Mouse (Mus musculus): ENCODE results near the gene Acsl1.

Gene Acsl1

DNA sequence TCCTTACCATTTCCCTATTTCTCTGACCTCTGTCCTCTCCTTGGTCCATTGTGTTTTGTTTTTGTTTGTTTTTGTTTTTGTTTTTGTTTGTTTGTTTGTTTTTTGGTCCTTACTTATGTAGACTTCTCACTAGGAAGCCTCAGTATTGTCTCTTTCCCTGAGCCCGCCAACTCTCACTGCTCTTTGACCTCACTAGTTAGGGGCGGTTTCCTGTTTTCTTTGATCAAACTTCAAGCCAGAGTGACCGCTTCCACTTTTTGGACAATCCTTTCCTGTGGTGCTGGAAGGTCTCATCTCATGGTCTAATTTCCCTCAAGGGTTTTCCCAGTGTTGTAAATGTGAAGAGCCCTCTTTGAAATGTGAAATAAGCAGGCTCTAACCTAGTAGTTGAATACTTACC lies 33.4 kb downstream of the Acsl1 start:
- no peak for DNase-seq (ENCODE audit: low read depth, low spot score)

DNA sequence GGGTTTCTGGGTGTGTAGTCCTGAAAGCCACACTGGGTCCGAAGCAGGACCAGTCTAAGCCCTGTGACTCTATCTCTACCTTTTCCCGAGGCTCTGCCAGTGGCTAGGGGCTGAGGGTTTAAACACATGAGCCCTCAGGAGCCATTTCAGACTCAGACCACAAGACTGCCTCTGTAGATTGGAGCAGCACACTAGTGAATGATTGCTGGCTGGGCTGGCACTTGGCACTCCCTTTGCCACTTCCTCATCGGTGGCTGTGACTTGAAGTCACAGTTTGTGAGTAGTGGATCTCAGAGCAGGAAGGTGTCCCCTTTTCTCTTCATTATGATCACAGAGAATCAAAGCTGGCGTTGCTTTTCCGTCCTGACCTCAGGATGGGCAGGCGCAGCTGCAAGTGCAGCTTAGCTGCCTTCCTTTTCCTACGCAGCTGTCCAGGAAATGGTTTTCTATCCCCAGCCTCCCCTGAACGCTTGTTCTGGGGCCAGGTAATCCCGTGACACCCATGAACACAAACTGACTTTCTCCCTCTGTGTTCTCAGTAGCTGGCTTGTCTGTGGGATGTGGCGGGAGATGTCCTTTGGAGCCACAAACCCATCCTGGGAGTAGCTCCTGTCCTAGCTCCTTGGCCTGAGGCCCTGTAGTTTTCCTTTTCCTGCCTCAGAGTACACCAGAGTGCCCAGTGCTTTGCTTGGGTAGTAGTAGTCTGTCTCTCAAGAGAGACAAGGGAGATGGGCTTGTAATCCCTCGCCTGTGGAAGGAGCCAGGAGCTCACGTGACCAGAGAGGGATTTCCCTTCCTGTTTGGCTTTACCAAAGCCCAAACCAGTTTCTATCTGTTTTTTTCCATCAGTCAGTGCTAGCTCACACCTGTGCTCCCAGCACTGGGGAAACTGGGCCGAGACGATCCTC lies 37.9 kb downstream of the Acsl1 start:
- DNase-seq (ENCODE audit: low read depth, low spot score), result no peak

DNA sequence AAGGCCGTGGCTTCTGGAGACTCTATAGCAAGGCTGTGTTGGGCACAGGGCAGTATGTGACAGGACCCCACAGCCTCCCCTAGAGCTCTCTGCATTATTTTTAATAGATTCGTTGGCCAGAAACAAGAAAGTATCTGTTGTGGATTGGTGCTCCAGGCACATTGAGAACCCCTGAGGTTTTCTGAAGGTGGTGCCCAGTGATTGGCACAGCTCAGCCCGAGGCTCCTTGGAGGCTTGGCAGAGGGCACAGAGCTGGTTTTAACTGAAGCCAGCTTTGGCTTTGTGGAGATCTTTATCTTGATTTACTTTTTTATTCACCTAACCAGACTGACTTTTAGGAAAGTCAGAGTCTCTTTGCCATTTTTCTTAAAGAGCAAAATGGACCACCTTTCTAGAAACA lies 38.6 kb downstream of the Acsl1 start:
- no peak for DNase-seq (ENCODE audit: low read depth, low spot score)

DNA sequence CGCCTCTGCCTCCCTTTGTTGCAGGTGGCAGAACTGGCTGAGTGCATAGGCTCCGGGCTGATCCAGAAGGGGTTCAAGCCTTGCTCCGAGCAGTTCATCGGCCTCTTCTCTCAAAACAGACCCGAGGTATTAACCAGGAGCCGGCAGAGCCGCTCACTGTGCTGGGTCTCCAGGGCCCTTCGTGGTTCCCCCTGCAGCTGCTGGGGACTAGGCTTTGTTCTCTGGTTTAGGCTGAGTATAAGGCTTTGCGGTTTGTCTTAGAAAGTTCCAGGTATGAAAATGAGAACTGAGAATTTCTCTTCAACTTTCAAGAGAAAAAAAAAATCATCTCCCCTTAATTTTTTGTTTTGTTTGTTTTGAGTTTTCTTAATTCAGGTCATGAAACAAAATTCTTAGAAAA lies 40.5 kb downstream of the Acsl1 start:
- no peak for DNase-seq (ENCODE audit: low read depth, low spot score)

DNA sequence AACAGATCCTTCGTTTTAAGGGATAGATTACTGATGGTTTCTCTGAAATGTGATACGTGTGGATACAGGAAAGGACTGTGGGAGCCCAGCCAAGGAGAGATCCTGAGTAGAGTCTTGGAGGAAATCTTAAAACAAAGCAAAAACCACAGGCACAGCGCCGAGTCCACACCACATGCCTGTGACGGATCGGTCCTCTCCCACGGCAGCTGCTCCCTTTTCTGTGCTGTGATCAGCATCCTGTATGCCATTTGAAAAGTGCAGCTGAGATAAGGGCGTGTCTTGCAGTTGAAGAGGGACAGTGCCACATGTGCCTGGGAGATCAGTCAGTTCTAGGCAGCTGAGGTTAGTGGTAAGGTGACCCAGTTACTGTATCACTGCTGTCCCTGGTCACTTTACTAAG lies 41.7 kb downstream of the Acsl1 start:
- DNase-seq (ENCODE audit: low read depth, low spot score), result no peak

DNA sequence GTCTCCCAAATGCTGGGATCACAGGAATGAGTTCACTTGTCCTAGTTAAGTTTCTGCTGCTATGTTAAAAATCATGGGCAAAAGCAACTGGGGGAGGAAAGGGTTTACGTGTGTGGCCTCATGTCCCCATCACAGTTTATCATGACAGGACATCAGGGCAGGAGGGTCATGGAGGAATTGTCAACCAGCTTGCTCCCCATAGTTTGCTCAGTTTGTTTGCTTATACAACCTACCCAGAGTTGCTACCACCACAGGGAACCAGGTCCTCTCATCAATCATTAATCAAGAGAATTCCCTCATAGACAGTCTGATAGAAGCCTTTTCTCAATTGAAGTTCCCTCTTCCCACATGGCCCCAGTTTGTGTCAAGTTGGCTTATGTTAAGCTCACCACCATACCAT lies 43.2 kb downstream of the Acsl1 start:
- no peak for DNase-seq (ENCODE audit: low read depth, low spot score)

DNA sequence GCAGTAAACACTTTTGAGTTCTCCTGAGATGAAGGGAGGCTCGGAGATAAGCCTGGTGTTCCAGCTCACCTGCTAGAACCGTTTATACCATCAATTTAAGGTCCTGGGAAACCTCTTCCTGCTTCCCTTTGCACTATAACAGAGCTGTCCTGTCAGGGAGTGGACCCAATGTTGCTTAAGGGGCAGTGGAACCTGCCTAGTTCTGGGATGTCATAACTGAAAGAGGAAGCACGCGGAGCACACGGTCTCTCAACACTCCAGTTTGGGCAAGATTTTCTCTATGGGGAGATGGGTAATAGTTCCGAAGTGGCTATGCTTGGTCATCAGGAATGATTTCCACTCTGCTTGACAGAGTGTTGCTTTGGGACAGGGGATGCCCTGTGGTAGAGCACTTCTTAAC lies 49.8 kb downstream of the Acsl1 start:
- DNase-seq (ENCODE audit: low read depth, low spot score), result no peak

DNA sequence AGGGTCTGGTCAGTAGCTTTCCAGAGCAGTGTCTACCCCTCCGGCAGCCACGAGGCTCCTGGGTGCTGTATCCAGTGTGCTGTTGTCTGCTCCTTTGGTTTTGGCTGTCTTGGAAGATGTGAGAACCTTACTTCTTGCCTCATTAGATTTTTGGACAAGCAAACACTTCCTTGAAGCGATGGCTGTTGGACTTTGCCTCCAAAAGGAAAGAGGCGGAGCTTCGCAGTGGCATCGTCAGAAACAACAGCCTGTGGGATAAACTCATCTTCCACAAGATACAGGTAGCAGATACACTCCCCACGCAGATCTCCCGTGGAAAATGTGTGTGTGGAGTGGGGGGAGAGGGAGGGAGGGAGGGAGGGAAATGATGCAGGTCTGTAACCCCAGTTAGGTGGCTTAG lies 55.3 kb downstream of the Acsl1 start:
- no peak for DNase-seq (ENCODE audit: low read depth, low spot score)

DNA sequence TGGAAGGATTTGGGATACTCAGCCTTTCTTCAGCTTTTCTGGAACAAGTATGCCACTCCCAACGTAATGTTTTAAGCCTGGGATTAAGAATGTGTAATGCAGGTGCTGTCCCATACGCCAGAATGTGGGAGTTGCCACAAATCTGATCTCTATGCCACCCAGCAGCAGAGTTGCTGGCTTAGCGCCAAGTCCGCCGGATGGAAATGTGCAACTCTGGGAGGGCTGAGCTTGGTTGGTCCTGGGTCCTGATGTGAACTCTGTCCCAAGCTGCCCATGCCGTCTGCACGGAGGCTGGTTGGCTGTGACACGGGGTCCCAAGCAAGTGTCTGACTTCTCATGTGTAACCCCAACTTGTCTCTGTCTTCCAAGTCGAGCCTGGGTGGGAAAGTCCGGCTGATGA lies 56.0 kb downstream of the Acsl1 start:
- no peak for DNase-seq (ENCODE audit: low read depth, low spot score)

DNA sequence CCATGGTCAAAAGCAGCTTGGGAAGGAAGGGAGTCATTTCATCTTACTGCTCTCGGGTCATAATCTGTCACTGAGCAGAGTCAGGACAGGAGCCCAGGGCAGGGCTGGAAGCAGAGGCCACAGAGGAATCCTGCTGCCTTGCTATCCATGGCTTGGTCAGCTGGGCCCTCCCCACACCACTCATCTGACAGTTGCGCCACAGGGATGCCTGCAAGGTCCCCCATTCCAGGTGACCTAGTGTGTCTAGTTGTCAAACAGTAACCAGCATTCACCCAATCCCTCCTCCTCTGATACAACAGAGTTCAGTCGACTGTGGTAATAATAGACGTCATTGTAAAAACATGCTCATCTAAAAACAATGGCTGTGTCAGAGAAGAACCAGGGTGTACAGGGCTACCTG lies 58.7 kb downstream of the Acsl1 start:
- DNase-seq (ENCODE audit: low read depth, low spot score), result no peak

DNA sequence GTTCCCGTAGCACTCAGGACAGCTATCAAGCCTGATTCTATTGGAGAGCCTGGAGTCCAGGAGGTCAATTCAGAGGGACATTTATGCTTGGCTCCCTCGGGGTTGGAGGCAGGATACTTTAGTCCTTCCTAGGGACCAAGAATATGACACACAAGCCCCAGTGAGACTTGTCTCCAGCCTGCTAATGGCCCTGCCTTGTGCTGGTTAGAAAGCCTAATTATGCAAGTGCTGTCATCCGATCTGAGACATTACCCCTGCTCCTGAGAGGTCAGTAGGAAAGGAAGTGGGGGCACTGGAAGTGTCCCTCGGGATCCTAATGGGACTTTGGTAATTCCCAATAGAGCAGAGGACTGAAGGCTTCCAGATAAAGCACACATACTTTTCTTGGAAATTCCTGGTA lies 59.7 kb downstream of the Acsl1 start:
- peak; percentile 27 for DNase-seq (ENCODE audit: low read depth, low spot score)

DNA sequence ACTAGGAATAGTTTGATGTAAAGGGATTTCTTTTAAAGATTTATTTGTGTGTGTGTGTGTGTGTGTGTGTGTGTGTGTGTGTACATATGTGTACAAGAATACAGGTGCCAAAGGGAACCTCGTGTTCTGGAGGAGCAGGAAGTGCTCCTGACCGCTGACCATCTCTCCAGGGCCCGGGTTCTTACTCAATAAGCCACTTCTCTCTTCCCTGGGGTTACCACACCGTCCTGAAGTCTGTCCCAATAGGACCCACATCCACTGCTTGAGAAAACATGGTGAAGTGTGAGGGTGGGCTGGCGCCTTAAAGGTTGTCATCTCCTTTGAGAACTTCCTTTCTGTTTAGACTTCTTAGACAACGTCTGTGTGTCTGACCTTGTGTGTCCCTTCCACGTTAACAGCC lies 63.1 kb downstream of the Acsl1 start:
- DNase-seq (ENCODE audit: low read depth, low spot score), result no peak

DNA sequence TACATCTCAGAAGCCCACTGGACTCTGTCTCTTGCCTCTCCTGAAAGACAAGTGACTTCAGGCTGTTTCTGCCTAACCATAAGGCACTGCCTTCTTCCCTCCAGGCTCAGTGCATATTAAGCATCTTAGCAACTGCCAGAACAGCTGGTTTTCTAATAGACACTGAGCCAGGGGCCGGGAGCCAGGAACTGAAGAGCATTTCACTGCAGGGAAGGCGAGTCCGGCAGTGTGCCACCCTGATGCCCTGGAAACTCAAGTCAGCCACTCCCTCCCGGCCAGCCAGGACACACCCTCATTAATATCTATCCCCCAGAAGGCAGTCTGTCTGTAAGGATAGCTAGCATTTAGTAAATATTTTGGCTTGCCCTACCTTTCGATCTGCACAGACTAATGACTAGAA lies 68.9 kb downstream of the Acsl1 start:
- DNase-seq (ENCODE audit: low read depth, low spot score), result no peak

DNA sequence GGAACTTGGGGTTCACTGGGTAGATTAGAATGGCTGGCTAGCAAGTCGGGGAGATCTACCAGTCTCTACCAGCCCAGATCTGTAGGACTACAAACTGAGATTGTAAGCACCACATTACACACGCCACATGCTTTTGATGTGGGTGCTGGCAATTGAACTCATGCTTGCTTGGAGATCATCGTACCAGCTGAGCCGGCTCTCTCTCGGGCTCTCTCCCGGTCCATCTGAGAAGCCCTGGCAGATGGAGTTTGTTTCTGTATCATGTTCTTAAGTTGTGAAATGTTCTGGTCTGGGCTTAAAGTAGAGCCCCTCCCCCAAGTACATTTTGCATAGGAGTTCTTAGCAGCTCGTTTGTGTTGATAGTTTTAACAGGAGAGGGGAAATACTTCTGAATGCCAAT lies 72.4 kb downstream of the Acsl1 start:
- no peak for DNase-seq (ENCODE audit: low read depth, low spot score)

DNA sequence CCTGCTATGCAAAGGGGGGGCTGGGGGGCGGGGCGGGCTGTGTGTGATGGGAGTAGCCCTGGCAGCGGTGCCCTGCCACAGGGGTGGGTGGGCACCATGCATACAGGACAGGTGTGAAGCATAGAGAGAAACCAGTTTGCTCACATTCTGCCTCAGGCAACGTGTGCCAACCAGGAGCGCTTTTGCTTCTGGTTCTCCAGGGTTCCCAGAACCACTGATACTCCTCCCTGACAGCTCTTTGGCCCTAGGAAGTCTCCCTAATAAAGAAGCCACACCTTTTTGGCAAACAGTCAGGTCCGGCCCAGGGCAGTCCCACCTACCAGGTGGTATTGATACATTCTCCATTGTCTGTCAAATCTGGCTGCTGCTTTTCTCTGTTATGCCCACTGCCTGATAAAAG lies 72.8 kb downstream of the Acsl1 start:
- DNase-seq (ENCODE audit: low read depth, low spot score), result no peak

DNA sequence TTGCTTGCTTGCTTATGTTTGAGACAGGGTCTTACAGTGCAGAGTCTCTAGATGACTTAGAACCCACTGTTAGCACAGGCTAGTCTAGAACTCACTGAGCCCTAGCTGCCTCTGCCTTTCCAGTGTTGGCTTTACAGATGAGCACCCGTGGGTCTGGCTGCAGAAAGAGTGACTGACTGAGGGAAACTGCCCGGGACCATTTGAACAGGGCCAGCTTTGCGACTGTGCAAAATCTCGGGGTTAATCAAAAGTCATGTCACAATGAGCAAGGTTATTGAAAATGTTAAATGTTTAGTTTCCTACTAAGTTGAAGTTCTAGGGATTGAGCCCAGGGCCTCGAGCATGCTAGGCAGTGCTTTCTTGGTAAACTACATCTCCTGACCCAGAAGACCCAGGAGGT lies 75.0 kb downstream of the Acsl1 start:
- no peak for DNase-seq (ENCODE audit: low read depth, low spot score)

DNA sequence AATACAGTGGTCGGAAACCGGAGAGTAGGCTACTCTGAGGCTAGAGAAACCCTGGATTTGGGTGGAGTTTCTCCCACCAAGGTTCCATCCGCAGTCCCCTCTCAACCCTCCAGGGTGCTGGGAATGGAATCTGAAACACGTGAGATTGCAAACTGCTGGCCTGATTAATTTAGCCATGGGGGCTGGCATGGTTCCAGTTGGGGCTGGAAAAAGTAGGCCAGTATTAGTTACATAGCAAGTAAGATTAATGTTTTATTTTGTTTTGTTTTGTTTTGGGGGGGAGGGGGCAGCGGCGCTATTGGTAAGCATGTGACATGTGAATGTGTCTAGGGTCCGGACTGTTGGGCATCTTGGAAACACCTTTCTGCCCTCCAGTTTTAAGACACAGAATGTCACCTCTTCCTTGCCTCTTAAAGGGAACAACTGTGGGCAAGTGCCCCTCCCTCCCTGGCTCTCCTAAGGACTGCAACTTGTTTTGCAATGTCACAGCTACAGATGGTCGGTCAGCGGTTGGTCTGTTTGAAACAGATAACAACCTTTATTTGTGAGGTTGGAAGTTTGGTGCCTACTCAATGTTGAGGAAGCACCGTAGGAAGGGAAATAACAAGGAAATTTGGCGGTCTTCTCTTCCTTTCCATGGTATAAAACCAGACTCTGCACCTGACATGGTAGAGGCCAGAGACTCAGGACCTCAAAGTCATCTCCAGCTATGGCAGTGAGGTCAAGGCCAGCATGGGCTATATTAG lies 75.8 kb downstream of the Acsl1 start:
- no peak for DNase-seq (ENCODE audit: low read depth, low spot score)

DNA sequence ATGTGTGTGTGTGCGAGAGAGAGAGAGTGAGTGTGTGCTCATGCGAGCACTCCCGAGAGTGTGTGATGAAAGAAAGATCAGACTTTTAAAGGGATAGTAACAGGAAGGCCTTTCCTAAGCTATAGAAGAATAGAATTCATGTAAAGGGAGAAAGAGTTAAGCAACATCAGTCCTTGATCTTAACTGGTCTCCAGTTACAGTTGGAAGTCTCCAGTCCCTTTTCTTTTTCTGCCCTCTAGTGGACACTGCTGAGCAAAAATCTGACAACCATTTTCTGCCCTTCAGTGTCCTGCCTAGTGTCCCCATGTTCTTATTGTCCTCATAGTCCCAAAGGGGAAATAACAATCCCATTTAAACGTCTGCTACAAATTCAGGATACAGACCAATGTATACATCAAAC lies 76.4 kb downstream of the Acsl1 start:
- DNase-seq (ENCODE audit: low read depth, low spot score), result peak; percentile 73

DNA sequence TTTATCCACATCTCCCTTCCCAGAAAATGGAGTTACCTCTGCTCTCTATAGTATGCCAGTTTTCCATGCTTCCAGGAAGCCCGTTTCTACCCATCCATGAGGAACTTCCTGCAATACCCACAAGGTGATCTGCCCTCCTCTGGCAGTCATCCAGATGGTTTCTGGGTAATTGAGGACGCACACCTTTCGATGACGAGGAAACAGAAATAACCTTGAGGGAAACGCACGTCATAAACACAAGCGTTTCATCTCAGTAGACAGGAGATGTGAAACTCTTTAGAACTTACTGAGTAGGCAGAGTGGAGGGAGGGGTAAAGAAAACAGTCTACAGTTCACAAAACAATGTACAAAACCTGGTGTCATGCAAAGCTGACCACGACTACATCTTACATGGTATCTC lies 79.2 kb downstream of the Acsl1 start:
- no peak for DNase-seq (ENCODE audit: low read depth, low spot score)

DNA sequence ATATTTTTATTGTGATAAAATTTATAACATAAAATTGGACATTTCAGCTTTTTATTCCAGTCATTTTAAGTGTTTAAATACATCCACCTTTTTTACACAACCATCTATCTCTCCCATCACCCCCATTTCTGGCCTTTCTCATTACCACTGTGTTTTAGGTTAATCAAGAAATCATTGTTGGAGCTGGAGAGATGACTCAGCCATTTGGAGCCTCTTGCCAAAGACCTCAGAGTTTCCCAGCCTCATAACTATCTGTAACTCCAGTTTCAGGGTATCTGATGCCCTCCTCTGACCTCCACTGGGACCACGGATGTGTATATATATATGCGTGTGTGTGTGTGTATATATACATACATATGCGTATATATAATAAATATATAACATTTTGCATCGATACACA lies 80.2 kb downstream of the Acsl1 start:
- no peak for DNase-seq (ENCODE audit: low read depth, low spot score)

DNA sequence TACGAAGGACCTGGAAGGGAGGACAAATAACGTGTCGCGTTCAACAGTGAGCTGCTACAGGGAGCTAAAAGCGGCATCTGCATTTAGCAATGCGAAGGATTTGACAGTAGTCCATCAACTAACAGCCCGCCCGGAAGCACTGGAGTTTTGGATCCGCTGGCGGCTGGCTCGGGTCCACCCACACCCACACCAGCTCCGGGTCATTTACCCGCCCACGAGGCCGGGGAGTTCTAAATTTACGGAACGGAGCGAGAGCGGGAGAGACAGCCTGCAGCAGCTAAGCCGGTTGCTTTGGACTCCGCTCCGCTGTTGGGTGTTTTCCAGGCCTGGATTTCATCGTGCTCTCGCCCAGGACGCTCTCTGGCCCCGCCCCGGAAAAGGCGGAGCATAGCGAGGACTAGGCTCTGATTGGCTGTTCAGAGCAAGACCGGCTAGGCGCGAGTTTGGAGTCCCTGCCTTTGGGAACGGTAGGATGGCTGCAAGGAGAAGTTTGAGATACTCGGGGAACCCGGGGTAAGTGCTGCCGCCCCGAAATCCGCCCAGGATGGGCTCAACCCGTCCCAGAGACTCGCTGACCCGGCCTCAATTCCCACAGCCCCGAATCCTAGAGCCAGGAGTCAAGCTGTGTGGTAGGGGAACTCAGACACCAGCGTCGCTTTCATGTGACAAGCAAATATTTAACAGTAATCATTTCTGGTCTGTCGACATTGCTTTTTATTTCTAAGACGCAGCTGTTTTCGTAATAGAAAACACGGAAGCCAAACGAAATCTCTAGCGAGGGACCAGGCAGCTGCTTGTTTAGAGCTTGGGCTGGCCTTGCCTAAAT lies 81.0 kb downstream of the Acsl1 start, which contains the start of gene Cenpu:
Cenpu (plus strand) TSS at position 414 of the 826 bp plus-strand sequence.
- peak; percentile 100 for DNase-seq (ENCODE audit: low read depth, low spot score)

DNA sequence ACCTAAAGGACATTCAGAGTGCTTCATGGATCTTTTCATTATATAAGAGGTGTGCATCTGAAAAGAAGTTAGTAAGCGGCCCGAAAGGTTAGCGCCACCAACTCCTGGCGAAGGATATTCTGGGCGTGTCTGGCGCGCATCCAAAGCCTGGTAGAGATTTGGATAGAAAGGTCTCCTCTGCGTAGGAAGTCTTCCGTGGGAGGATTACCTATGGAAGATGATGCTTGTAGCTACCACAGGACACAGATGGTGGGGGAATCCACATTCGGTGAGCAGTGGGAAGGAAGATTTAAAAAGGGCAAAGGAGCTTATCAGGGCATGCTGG lies 81.6 kb downstream of the Acsl1 start:
- DNase-seq (ENCODE audit: low read depth, low spot score), result no peak

All from mesoderm, embryonic 11.5 days (tissue).